Mouse (Mus musculus): Measurements from ENCODE around the gene Gm17606. TPM values are rescaled to one million over a fixed set of nuclear protein-coding genes. Genes with fewer than 3 reads are reported as not detected.

The Gm17606 gene
- polyA plus RNA-seq, 1 experiment from 2014 or later = not detected

DNA sequence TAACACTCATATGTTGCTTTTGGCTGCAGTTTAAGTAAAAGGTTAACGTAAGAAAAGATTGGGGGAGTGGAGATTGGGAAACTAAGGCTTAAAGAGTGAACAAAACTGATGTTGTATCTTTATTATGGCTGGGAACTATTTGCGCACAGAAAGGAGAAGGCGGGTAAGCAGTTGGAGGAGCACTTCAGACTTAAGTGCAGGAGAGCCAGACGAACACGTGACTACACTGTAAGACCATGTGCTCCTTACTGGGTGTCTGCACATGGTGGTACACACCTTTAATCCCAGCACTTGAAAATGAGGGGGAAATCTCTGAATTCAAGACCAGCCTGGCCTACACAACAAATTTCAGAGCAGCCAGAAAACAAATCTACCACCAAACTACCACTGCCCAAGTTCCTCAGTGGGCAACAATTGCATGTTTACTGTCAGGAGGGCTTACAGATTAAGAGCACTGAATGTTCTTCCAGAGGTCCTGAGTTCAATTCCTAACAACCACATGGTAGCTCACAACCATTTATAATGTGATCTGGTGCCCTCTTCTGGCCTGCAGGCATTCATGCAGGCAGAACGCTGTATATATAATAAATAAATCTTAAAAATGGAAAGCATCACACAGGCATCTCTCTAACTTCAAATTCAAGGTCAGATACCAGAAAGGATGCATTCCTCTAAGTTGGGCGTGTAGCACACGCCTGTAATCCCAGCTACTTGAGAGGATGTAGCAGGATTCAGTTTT is 6.3 kb downstream of the Gm17606 start:
- H3K36me3 ChIP-seq = peaks cover 97% of the 10 kb centered on the region
- H3K9me3 ChIP-seq = no peaks in the 10 kb centered on the region
- DNase-seq (ENCODE audit: low spot score) = no peak
- 95% methylated on average over 8 of the region's 8 CpGs for WGBS
- H3K27me3 ChIP-seq (ENCODE audit: insufficient read depth, poor library complexity, severe bottlenecking) = no peaks in the 10 kb centered on the region
- H3K4me1 ChIP-seq = peaks cover 19% of the 10 kb centered on the region
- no peak overlapping the region for H3K27ac ChIP-seq
- no peak overlapping the region for H3K4me3 ChIP-seq

DNA sequence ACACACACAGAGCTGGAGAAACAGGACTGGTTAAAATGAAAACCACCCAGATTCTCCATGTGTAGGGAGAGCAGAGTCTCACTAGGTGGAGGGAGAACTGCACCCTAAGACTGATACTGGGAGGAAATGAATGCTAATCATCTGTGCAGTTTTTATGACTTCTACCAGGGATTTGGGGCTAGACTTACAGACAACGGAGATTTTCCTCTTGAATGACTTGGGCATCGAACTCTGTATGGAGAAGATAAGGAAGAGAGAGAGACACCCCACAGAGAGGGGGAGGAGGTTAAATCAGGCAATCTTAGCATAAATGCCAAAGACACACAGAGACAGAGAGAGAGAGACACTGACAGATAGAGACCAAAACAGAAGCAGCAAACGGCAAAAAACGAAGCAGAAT is 7.1 kb downstream of the Gm17606 start:
- Histone ChIP-seq H3K9me3 (no peaks in the 10 kb centered on the region), H3K36me3 (peaks cover 89% of the 10 kb centered on the region), H3K4me1 (peaks cover 28% of the 10 kb centered on the region), H3K27me3 (ENCODE audit: insufficient read depth, poor library complexity, severe bottlenecking) (no peaks in the 10 kb centered on the region), H3K4me3 (no peak overlapping the region), H3K27ac (no peak overlapping the region)
- WGBS = 81% methylated on average over 4 of the region's 4 CpGs
- no peak for DNase-seq (ENCODE audit: low spot score)

DNA sequence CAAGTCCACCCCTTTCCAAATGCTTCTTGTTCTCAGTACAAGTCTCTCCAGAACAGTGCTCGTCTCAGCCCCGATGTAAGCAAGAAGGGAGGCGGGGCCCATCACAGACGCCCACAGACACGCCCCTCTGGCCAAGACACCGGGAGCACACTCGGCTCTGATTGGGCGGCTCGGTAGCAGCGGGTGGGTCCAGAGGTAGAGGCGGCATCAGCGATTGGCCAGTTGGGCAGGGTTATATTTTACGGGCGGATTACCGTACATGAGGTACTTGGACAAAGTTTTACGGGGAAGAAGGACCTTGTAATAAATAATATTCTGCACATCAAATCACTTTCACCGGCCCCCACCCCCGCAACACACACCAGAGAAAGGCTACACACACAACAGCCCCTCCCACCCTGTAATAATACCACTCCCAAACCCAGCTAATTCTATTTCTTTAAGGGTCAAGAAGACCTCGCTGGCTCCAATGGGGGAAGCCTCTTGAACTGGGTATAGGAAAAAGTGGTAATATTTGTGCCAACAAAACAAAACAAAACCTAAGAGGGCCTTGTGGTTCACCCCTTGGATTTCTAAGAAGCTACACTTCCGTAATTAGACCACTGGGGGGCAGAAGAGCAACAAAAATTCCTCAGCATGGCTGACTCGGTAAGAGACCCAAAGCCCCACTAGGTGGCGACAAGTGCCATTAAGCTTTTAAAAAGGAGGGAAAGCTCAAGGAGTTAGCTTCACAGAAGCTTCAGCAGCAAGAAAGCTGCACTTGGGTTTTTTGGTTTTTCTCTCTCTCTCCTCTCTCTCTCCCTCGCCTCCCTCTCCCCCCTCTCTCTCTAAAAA is 10.1 kb downstream of the Gm17606 start:
- WGBS = 63% methylated on average over 23 of the region's 23 CpGs
- Histone ChIP-seq H3K4me3 (no peak overlapping the region), H3K4me1 (peaks cover 40% of the 10 kb centered on the region), H3K9me3 (no peaks in the 10 kb centered on the region), H3K27me3 (ENCODE audit: insufficient read depth, poor library complexity, severe bottlenecking) (no peaks in the 10 kb centered on the region), H3K27ac (peak overlapping the region; percentile 93; the same call in 1 of the 2 replicates), H3K36me3 (peaks cover 69% of the 10 kb centered on the region)
- DNase-seq (ENCODE audit: low spot score) = peak; percentile 91

DNA sequence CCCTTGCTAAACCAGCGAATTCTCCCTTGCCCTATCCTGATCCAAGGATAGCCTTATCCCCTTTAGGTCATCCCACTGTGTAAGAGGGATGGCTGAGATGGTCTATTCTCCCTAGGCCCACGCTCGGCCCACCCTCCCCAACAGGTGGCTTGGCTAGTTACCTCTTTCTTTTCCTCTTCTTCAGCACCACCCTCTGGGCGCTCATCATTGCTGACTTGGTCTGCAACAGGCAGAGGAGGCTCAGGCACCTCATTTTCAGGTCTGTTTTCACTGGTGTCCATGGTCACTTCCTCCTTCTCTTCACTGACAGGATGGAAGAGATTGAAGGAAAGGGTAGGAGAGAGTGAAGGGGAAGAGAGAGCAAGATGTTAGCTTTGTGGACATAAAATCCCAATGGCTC is 10.8 kb downstream of the Gm17606 start:
- no peaks in the 10 kb centered on the region for H3K27me3 ChIP-seq (ENCODE audit: insufficient read depth, poor library complexity, severe bottlenecking)
- H3K27ac ChIP-seq = peak overlapping the region; percentile 93; the same call in 1 of the 2 replicates
- peaks cover 40% of the 10 kb centered on the region for H3K4me1 ChIP-seq
- no peak for DNase-seq (ENCODE audit: low spot score)
- peak overlapping the region; percentile 81; the same call in 1 of the 2 replicates for H3K4me3 ChIP-seq
- WGBS = 76% methylated on average over 4 of the region's 4 CpGs
- no peaks in the 10 kb centered on the region for H3K9me3 ChIP-seq
- H3K36me3 ChIP-seq = peaks cover 69% of the 10 kb centered on the region

DNA sequence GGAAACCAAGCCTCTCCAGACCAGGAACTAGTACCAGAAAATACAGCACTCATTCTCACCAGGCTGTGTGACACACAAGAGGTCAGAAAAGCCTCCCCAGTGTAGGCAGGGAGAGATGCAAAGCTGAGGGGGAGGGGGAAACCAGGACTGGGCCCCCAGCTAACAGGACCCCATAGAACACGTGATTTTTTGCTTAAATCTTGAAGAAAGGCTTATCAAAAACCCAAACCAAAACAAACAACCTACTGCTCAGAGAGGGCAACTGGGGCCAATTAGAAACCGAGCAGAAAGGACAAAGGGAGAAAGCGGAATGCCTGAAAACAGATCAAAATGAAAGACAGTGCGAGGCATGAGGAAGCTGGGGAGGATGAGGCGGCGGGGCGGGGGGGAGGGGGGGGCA is 12.0 kb downstream of the Gm17606 start:
- Histone ChIP-seq H3K27me3 (ENCODE audit: insufficient read depth, poor library complexity, severe bottlenecking) (no peaks in the 10 kb centered on the region), H3K4me1 (peaks cover 40% of the 10 kb centered on the region)

DNA sequence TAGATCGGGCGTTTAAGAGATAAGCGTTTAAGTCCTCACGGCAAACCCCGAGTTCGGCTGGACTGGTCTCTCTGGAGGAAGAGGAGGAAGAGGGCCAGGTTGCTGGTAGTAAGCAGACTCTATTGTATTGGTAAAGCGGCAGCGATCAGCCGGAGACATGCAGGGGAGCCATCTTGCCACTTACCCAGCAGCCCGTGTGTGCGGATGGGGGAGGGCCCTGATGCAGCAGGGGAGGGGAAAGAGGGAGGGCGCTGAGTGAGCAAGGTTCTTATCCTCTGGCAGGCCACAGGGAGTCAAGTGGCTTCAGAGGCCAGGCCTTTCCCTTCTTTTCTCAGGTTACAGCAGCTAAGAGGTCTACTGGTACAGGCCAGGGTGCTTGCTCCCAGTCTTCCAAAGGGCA is 12.7 kb downstream of the Gm17606 start:
- WGBS = 2% methylated on average over 12 of the region's 12 CpGs
- Histone ChIP-seq H3K27me3 (ENCODE audit: insufficient read depth, poor library complexity, severe bottlenecking) (no peaks in the 10 kb centered on the region), H3K4me1 (peaks cover 40% of the 10 kb centered on the region), H3K4me3 (peak overlapping the region; percentile 81), H3K9me3 (no peaks in the 10 kb centered on the region), H3K36me3 (peaks cover 69% of the 10 kb centered on the region), H3K27ac (peak overlapping the region; percentile 93)
- peak; percentile 97 for DNase-seq (ENCODE audit: low spot score)

More for the DNA sequence above, 12.0 kb downstream of the Gm17606 start:
- H3K9me3 ChIP-seq = no peaks in the 10 kb centered on the region
- no peak for DNase-seq (ENCODE audit: low spot score)
- H3K4me3 ChIP-seq = peak overlapping the region; percentile 81
- peaks cover 69% of the 10 kb centered on the region for H3K36me3 ChIP-seq
- 0% methylated on average over 7 of the region's 7 CpGs for WGBS
- H3K27ac ChIP-seq = peak overlapping the region; percentile 93

DNA sequence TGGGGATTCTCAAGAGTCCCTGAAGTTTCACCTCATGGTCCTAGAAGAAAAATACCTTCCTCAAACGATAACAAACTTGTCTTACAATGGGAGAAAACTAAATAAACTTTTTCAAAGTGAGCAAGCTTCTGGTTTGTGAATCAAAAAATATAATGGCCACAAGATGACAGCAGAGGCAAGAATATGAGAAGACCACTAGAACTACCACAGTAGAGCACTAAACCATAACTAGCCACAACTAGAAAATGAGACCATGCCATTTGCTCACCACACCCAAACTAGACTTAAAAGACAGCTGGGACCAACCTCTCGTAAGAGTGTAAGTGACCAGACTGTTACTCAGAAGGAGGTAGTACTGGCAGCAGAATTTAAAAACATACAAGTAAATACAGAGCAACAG is 19.3 kb downstream of the Gm17606 start:
- H3K4me1 ChIP-seq = no peaks in the 10 kb centered on the region
- no peak overlapping the region for H3K27ac ChIP-seq
- no peak overlapping the region for H3K4me3 ChIP-seq
- peaks cover 100% of the 10 kb centered on the region for H3K36me3 ChIP-seq
- DNase-seq (ENCODE audit: low spot score) = no peak
- WGBS = 85% methylated on average over 2 of the region's 2 CpGs
- no peaks in the 10 kb centered on the region for H3K9me3 ChIP-seq
- no peaks in the 10 kb centered on the region for H3K27me3 ChIP-seq (ENCODE audit: insufficient read depth, poor library complexity, severe bottlenecking)

DNA sequence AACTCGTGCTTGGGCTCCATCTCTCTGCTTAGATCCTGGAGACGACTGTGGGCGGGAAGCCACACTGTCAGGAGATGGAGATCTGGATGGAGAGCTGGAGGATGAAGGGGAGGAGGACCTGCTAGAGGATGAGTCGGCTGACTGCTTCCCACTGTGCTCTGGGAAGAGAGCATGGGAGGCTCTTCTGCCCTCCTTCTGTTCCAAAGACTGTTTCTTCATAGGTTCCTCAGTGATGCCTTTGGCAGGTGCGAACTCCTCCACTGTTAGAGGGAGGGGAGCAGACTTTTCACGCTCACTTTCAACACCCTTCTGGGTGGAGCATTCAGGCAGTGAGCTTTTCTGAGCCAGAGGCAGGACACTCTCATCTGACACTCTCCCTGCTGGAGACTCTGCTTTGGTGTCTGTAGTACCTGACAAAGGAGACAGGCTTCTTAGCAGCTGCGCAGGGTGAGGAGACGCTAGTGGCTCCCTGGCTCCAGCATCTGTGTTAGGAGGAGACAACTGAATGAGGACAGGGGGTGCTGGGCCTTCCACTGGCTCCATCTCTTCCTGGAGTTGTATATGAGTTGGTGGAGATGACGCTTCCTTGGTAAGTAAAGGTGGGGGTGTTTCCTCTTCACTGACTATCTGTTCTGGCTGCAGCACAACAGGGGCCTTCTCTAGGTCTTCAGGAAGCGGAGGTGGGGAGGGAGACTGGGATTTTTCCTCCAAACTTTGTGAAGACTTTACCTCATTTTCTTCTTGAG is 23.9 kb downstream of the Gm17606 start:
- WGBS = 89% methylated on average over 10 of the region's 10 CpGs
- no peaks in the 10 kb centered on the region for H3K27me3 ChIP-seq (ENCODE audit: insufficient read depth, poor library complexity, severe bottlenecking)
- no peaks in the 10 kb centered on the region for H3K4me1 ChIP-seq
- no peak overlapping the region for H3K4me3 ChIP-seq
- H3K9me3 ChIP-seq = no peaks in the 10 kb centered on the region
- H3K27ac ChIP-seq = no peak overlapping the region
- no peak for DNase-seq (ENCODE audit: low spot score)
- peaks cover 94% of the 10 kb centered on the region for H3K36me3 ChIP-seq

DNA sequence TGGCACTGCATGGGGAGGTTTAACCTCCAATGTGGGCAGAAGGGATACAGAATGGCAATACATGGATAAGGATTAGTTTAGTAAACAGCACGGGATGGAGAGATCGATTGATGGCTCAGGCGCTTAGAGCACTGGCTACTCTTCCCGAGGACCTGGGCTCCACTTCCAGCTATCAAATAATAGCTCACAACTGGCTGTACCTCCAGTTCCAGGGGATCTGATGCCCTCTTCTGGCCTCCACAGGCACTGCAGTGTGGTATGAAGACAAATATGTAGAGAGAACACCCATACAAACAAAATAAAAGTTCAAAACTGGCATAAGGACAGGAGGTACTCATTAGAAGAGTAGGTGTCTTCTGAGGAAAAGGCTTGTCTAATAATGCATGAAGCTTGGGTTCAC is 28.6 kb downstream of the Gm17606 start:
- Histone ChIP-seq H3K27me3 (ENCODE audit: insufficient read depth, poor library complexity, severe bottlenecking) (no peaks in the 10 kb centered on the region), H3K27ac (no peak overlapping the region), H3K36me3 (peaks cover 73% of the 10 kb centered on the region), H3K4me1 (no peaks in the 10 kb centered on the region), H3K9me3 (no peaks in the 10 kb centered on the region), H3K4me3 (no peak overlapping the region)
- WGBS = 75% methylated on average over 4 of the region's 4 CpGs
- no peak for DNase-seq (ENCODE audit: low spot score)

DNA sequence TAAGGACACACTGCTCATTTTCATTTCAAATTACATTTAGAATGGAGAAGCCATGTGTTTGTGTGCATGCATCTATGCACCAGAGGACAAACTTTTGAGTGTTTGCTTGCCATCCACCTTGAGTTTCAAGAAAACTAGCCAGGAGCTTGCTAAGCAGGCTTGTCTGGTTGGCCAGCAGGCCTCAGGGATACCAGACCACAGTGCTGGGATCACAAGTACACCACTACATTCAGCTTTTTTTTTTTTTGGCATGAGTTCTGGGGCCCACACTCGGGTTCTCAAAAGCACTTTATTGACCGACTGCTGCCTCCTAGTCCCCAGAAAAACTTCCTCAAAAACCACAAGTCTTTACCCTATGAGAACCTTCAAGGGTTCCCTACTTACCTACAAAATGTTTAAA is 33.6 kb downstream of the Gm17606 start:
- H3K4me1 ChIP-seq = no peaks in the 10 kb centered on the region
- DNase-seq (ENCODE audit: low spot score) = no peak
- H3K36me3 ChIP-seq = peaks cover 78% of the 10 kb centered on the region
- H3K27ac ChIP-seq = no peak overlapping the region
- no peaks in the 10 kb centered on the region for H3K9me3 ChIP-seq
- H3K27me3 ChIP-seq (ENCODE audit: insufficient read depth, poor library complexity, severe bottlenecking) = no peaks in the 10 kb centered on the region
- WGBS = 81% methylated on average over 2 of the region's 2 CpGs
- H3K4me3 ChIP-seq = no peak overlapping the region

DNA sequence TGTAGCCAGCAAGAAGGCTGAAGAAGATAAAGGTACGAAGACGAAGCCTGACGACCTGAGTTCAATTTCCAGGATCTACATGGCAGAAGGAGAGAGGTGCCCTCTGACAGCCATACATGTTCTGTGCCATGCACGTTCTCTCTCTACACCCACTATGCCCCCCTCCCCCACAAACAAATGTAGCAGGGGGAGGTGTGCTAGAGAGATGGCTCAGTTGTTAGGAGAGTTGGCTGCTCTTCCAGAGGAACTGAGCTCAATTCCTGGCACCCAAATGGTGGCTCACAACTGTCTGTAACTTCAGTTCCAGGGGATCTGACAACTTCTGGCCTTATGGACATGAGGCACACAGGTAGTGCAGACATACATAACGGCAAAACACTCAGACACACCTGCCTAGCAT is 35.5 kb downstream of the Gm17606 start:
- H3K4me3 ChIP-seq = no peak overlapping the region
- no peaks in the 10 kb centered on the region for H3K4me1 ChIP-seq
- H3K27me3 ChIP-seq (ENCODE audit: insufficient read depth, poor library complexity, severe bottlenecking) = no peaks in the 10 kb centered on the region
- WGBS = 91% methylated on average over 5 of the region's 5 CpGs
- no peak for DNase-seq (ENCODE audit: low spot score)
- H3K27ac ChIP-seq = no peak overlapping the region
- no peaks in the 10 kb centered on the region for H3K9me3 ChIP-seq
- H3K36me3 ChIP-seq = peaks cover 86% of the 10 kb centered on the region

DNA sequence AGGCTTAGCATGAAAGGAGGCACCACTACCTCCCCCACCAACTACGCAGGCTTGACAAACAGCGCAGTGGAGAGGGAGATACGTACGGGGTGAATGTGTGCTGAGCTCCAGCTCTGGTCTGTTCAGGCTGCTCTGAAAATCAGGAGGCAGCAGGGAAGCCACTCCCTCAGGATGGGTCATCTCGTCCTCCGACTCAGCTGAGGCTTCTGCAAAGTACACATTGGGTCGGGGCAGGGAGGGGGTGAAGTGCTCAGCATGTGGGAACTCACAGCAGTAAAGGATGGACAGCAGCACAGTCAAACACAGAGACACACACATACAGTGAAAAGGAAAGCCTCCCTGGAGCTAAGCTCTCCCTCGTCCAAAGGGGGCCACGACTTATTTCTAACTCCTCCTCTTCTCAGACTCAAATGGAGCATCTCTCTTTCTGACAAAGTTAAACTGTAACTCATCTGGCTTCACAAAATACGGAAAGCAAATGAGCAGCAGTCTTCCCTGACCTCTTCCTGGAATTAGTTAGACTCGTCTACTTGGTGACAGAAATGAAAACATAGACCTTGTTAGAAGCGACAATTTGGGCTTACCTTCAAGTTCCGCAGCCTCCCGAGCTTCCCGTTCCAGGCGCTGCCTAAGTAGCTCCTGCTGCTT is 38.0 kb downstream of the Gm17606 start:
- no peak overlapping the region for H3K4me3 ChIP-seq
- H3K4me1 ChIP-seq = no peaks in the 10 kb centered on the region
- no peaks in the 10 kb centered on the region for H3K27me3 ChIP-seq (ENCODE audit: insufficient read depth, poor library complexity, severe bottlenecking)
- H3K9me3 ChIP-seq = no peaks in the 10 kb centered on the region
- no peak for DNase-seq (ENCODE audit: low spot score)
- H3K36me3 ChIP-seq = peaks cover 88% of the 10 kb centered on the region
- 89% methylated on average over 16 of the region's 16 CpGs for WGBS
- no peak overlapping the region for H3K27ac ChIP-seq
